Mouse (Mus musculus) forebrain, embryonic 14.5 days (tissue): ENCODE results near the gene Arhgap6. TPM values are rescaled to one million over a fixed set of nuclear protein-coding genes. Genes with fewer than 3 reads are reported as not detected.

ENCODE experiments used
- ATAC-seq: fragments of 200-750 bp; cut with Nextera tagmentation; 2 replicates; pipeline ENCODE4 v1.8.0; 2017; ENCODE audit warnings: mild to moderate bottlenecking, moderate library complexity
- DNase-seq: peaks from one replicate; pipeline ENCODE4 v3.0.0-alpha.2; 2015; ENCODE audit warnings: low spot score
- H3K27ac ChIP-seq: fragments of 300-500 bp; sonication (generic); 2 replicates; pipeline ENCODE4 v1.5.1; 2014; ENCODE audit warnings: low read depth, mild to moderate bottlenecking, control low read depth, low read length, moderate library complexity
- H3K27me3 ChIP-seq: fragments of 300-500 bp; sonication (generic); replicated peaks from 2 replicates; pipeline ENCODE4 v1.6.1; 2014; ENCODE audit warnings: low read length, control low read depth, mixed read lengths; ENCODE audit not compliant: control insufficient read depth, insufficient read depth
- H3K36me3 ChIP-seq: fragments of 300-500 bp; sonication (generic); 2 replicates; pipeline ENCODE4 v1.6.1; 2014; ENCODE audit warnings: low read length, control low read depth; ENCODE audit not compliant: control insufficient read depth, insufficient read depth
- H3K4me1 ChIP-seq: fragments of 300-500 bp; sonication (generic); 2 replicates; pipeline ENCODE4 v1.6.1; 2014; ENCODE audit warnings: antibody characterized with exemption, low read length, control low read depth; ENCODE audit not compliant: control insufficient read depth, insufficient read depth
- H3K4me2 ChIP-seq: fragments of 300-500 bp; sonication (generic); 2 replicates; pipeline ENCODE4 v1.6.1; 2014; ENCODE audit warnings: mild to moderate bottlenecking, control low read depth, low read length
- H3K4me3 ChIP-seq: fragments of 300-500 bp; sonication (generic); 2 replicates; pipeline ENCODE4 v1.5.1; 2014; ENCODE audit warnings: low read depth, low read length, control low read depth
- H3K9ac ChIP-seq: fragments of 300-500 bp; sonication (generic); 2 replicates; pipeline ENCODE4 v1.6.1; 2014; ENCODE audit warnings: mild to moderate bottlenecking, low read length, control low read depth, moderate library complexity
- H3K9me3 ChIP-seq: fragments of 300-500 bp; sonication (generic); replicated peaks from 2 replicates; pipeline ENCODE4 v1.6.1; 2016; ENCODE audit warnings: low read length, control low read depth, mixed read lengths; ENCODE audit not compliant: control insufficient read depth
- WGBS: fragments of 180-500 bp; shearing (Covaris S2); extraction: QIAGEN DNeasy Blood & Tissue Kit; methylation state at CpG from one replicate; pipeline ENCODE4 v1.1.7; 2014; 5-methylcytosine and 5-hydroxymethylcytosine counted together
- polyA plus RNA-seq: library from polyadenylated mRNA; unstranded; fragments of >200 nt; fragmentation: Nextera tagmentation; extraction: Ambion mirVana; gene quantifications from 2 replicates; pipeline ENCODE4 v1.2.1, GENCODE M21; 2014

Gene Arhgap6
- polyA plus RNA-seq, 1 experiment from 2014 or later: 0.51 TPM

DNA sequence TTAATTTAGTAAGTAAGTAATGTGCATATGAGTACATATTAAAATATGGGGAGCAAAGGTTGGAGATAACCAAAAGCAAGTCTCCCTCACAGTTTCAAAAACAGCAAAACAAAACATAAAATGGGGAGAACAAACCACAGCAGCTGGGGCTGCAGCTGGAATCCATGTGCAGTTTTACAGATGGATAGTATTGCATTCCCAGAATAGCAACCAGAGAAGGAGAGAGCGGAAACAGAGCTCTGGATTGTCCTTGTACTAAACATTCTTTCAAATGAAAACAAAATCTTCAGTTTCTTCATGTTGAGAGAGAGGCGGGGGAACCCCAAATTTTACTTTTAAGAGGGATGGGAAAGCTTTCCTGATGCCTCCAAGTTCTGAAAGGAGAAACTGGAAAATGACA, 467.3 kb downstream of the Arhgap6 start:
- ATAC-seq (no peak), DNase-seq (no peak)
- Histone ChIP-seq H3K4me1 (no peaks in the 10 kb centered on the region), H3K27ac (no peak overlapping the region), H3K9ac (no peak overlapping the region), H3K4me3 (no peak overlapping the region), H3K9me3 (no peaks in the 10 kb centered on the region), H3K4me2 (no peak overlapping the region), H3K36me3 (no peaks in the 10 kb centered on the region), H3K27me3 (no peaks in the 10 kb centered on the region)
- WGBS: 84% methylated on average over 2 of the region's 2 CpGs

DNA sequence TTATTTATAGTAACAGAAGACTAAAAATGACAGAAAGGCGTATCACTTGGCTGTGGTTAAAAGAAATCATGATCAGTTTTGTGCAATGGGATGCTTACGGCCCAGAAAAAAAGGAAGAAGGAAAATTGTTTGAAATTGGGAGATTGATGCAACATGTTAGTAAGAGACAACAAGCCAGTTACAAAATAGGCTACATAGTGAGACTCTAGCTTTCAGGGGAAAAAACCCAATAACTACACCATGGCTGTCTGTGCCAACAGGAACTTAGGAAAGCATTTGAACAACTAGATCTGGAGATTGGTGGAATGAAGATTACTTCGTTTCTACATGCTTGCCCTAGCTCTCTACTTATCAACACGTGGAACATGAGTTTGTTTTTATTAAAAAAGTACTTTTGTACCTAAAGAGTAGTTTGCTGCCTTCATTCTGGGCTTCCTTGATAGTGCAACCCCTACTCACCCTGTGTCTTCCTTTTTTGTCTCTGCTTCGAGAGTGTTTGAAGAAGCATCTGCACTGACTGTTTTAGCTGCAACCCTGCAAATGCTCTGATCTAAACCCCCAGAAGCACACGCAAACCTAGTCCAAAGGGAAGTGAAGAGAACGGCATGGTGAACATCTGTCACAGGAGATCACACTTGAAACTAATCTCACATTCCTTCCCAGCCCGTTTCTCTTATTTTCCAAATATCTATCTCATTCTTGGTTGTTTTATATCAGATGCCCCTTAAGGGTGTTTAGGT, 468.7 kb downstream of the Arhgap6 start:
- no peak for DNase-seq
- ATAC-seq: no peak
- Histone ChIP-seq H3K9ac (no peak overlapping the region), H3K9me3 (no peaks in the 10 kb centered on the region), H3K27me3 (no peaks in the 10 kb centered on the region), H3K4me3 (no peak overlapping the region), H3K4me1 (no peaks in the 10 kb centered on the region), H3K36me3 (no peaks in the 10 kb centered on the region), H3K27ac (no peak overlapping the region), H3K4me2 (no peak overlapping the region)
- WGBS: 71% methylated on average over 8 of the region's 8 CpGs

DNA sequence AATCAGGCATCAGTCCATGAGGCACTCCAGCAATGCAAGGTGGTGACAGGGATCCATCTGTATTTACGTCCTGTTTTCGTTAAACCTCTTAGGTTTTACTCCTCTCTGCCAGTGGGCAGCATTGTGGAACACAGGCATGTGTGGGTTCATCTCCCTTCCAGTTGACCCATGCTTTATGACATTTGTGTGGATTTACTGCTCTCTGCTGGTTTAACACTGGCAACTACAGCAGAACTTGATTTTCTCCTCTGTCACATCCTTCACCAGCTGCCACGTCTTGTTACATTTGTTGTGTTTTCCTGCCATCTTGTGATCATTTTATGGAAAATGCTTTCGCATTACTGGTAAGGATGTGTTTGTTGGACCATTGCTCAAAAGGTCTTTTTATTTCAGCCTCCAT, 504.7 kb downstream of the Arhgap6 start:
- Histone ChIP-seq H3K9me3 (no peaks in the 10 kb centered on the region), H3K4me3 (no peak overlapping the region), H3K27ac (no peak overlapping the region), H3K36me3 (no peaks in the 10 kb centered on the region), H3K4me2 (no peak overlapping the region), H3K4me1 (no peaks in the 10 kb centered on the region), H3K9ac (no peak overlapping the region), H3K27me3 (no peaks in the 10 kb centered on the region)
- peak; percentile 41 for DNase-seq
- ATAC-seq: peak; percentile 52; the same call in 1 of the 2 replicates
- 86% methylated on average over 4 of the region's 4 CpGs for WGBS

DNA sequence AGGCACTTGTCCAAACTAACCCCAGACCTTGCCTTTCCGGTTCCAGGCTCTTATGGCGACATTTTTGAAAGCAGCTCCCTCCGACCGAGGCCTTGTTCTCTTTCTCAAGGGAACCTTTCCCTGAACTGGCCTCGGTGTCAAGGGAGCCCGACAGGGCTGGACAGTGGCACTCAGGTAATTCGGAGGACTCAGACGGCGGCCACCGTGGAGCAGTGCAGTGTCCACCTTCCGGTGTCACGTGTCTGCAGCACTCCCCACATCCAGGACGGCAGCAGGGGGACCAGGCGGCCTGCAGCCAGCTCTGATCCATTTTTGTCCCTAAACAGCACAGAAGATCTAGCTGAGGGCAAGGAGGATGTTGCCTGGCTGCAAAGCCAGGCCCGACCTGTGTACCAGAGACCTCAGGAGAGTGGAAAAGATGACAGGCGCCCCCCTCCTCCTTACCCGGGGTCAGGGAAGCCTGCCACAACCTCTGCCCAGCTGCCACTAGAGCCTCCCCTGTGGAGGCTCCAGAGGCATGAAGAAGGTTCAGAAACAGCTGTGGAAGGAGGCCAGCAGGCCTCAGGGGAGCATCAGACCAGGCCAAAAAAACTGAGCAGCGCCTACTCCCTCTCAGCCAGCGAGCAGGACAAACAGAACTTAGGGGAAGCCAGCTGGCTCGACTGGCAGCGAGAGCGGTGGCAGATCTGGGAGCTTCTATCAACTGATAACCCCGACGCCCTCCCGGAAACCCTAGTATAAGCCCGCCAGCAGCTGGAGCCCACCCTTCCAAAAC, 507.6 kb downstream of the Arhgap6 start:
- no peak overlapping the region for H3K4me2 ChIP-seq
- no peak overlapping the region for H3K9ac ChIP-seq
- H3K27me3 ChIP-seq: no peaks in the 10 kb centered on the region
- H3K27ac ChIP-seq: no peak overlapping the region
- no peaks in the 10 kb centered on the region for H3K9me3 ChIP-seq
- H3K36me3 ChIP-seq: no peaks in the 10 kb centered on the region
- no peaks in the 10 kb centered on the region for H3K4me1 ChIP-seq
- DNase-seq (no peak), ATAC-seq (no peak)
- no peak overlapping the region for H3K4me3 ChIP-seq
- 74% methylated on average over 26 of the region's 26 CpGs for WGBS

DNA sequence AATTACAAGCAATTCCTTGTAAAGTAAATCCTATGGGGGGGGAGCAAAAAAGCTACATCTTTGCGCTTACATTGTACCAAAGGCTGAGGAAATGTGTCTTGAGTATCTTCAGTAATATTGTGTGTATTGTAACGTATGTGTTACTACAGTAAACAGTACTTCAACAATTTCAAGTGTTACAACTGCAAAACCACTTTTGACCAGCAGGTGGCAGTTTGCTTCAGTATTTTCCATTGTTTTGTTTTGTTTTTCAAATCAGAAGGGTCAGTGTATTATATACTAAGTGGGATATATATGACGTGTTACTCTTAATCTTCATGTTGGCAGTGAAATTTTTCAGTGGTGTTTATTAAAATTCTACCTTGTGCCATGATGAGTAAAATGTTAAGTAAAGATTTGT, 509.0 kb downstream of the Arhgap6 start:
- Histone ChIP-seq H3K27me3 (no peaks in the 10 kb centered on the region), H3K9me3 (no peaks in the 10 kb centered on the region), H3K27ac (no peak overlapping the region), H3K4me1 (no peaks in the 10 kb centered on the region), H3K36me3 (no peaks in the 10 kb centered on the region), H3K4me2 (no peak overlapping the region), H3K9ac (no peak overlapping the region), H3K4me3 (no peak overlapping the region)
- 47% methylated on average over 3 of the region's 3 CpGs for WGBS
- ATAC-seq (no peak), DNase-seq (peak; percentile 61)

DNA sequence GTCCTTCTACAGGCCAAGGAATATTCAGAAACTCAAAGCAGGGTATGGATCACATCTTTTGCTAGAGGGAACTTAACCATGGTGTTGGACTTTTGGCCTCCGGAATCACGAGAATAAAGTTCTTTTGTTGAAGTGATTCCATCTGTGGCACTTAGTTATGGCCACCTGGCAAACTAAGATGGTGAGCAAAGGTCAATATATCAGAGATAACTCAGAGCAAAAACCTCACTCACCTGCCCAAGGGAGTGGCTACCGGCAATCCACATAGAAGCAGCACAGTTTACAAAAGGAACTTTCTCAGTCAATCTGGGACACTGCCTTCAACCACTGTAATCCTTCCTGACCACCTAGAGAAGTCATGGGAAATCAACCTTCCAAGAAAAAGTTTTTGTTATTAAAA, 513.7 kb downstream of the Arhgap6 start:
- ATAC-seq (no peak), DNase-seq (no peak)
- Histone ChIP-seq H3K4me3 (no peak overlapping the region), H3K4me1 (no peaks in the 10 kb centered on the region), H3K27me3 (no peaks in the 10 kb centered on the region), H3K4me2 (no peak overlapping the region), H3K9ac (no peak overlapping the region), H3K36me3 (peaks cover 8% of the 10 kb centered on the region; the same call in 1 of the 2 replicates), H3K9me3 (no peaks in the 10 kb centered on the region), H3K27ac (no peak overlapping the region)
- WGBS: 76% methylated on average over 3 of the region's 3 CpGs

DNA sequence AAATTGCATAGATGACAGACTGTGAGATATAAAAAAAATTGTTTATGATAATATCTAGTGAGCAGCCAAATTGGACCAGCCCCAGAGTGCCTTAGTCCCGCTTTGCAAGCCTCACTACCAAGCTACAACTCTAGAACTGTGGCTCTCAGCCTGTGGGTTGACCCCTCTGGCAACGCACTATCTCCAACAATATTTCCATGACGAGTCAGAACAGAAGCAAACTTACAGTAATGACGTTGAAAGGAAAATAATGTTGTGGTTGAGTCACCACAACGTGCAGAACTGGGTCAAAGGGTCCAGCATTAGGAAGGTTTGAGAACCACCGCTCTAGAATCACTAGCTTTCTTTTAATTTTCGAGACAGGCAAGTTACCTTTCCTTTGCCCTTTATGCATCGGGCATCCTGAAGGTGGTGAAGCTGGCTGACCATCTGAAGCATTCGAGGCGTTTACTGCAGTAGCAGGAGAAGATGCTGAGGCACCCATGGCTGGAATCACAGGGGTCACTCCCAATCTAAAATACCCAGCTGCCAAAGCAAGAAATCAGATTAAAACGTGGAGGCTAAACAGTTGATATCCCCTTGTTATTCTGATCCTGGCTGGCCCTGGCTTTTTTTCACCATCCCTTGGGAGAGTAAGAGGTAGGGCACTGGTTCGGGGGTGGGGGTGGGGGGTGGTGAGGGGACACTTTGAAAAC, 524.3 kb downstream of the Arhgap6 start:
- Histone ChIP-seq H3K27ac (0 out of 2 replicates have a peak overlapping the region, but pooled peaks have one; percentile 68), H3K4me3 (peak overlapping the region; percentile 50), H3K9me3 (no peaks in the 10 kb centered on the region), H3K9ac (peak overlapping the region; percentile 70), H3K27me3 (no peaks in the 10 kb centered on the region), H3K36me3 (no peaks in the 10 kb centered on the region), H3K4me2 (peak overlapping the region; percentile 49), H3K4me1 (peaks cover 5% of the 10 kb centered on the region; the same call in 1 of the 2 replicates)
- whole genome bisulfite sequencing: 64% methylated on average over 12 of the region's 12 CpGs
- DNase-seq (no peak), ATAC-seq (no peak)

DNA sequence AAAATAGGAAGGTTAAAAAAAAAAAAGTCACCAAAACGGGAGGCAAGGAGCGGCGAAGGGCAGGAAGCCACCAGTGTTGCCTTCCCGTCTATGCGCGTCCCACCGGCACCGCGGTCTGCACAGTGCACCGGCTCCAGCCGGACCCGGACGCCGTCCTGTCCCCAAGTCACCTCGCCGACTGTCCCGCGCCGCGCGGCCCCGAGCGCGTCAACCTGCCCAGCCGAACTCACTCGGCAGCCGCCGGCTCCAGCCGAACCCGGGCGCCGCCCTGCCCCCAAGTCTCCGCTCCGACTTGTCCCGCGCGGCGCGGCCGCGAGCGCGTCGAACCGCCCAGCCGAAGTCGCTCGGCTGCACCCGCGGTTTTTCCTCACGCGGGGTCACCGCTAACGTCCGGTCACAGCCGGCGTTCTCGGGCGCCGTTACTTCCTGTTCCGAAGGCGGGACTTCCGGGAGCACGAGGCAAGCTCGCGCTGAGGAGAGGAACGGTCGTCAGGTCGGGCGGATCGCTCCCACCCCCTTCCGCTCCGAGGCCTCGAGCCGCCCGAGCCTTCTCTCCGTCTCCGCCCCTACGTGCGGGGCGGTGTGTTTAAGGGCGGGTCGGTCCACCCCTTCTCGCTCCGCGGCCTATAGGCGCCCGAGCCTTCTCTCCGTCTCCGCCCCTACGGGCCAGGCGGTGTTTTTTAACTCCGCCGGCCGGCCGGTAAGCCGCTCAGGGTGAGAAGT, 525.2 kb downstream of the Arhgap6 start, which contains the start of gene Hccs:
Hccs (minus strand) TSS at position 428 of the 723 bp plus-strand sequence.
- ATAC-seq (peak; percentile 100), DNase-seq (peak; percentile 91)
- Histone ChIP-seq H3K4me2 (peak within 1 kb of the TSS; percentile 49), H3K4me1 (peaks cover 5% of the 10 kb centered on the region; the same call in 1 of the 2 replicates), H3K27ac (peak within 1 kb of the TSS; percentile 68; the same call in 1 of the 2 replicates), H3K27me3 (no peaks in the 10 kb centered on the region), H3K4me3 (peak within 1 kb of the TSS; percentile 50), H3K9me3 (no peaks in the 10 kb centered on the region), H3K9ac (peak within 1 kb of the TSS; percentile 70), H3K36me3 (no peaks in the 10 kb centered on the region)
- 34% methylated on average over 81 of the region's 97 CpGs for WGBS
